Mouse (Mus musculus) liver, embryonic 14.5 days (tissue): Measurements from ENCODE around the gene Irf2.

Experiments used
- CTCF ChIP-seq: IDR thresholded peaks from 2 replicates; pipeline ENCODE4 v1.5.1; 2016; ENCODE audit warnings: antibody characterized with exemption, low read depth, control low read depth
- EP300 ChIP-seq: IDR thresholded peaks from 2 replicates; pipeline ENCODE4 v1.6.1; 2016; ENCODE audit warnings: antibody characterized with exemption, low read depth

DNA sequence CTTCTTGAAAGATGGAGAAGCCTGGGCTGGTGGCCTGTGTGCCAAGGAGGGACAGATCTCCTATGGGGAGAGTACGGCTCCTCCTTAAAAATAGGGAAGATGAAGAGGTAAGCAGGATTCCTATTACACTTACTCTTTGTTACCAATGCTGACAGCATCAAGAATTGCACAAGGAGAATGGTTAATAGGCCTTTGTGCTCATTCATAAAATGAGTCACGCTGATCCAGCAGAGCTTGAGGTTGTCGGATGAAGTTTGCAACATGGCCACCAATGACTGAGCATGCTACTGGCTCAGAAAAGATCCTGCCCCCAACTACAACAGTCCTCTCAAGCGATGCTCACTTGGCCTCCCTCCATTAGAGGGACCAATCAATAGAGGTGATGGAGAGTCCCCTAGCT is 42.0 kb upstream of the Irf2 start:
- TF ChIP-seq CTCF (no peak), EP300 (no peak)
